In genomic region chr7:111024068-111024594, GRCm38 (mm10) we compare ENCODE assay signal across 10 mouse cellular contexts. TPM values are rescaled to one million over a fixed set of nuclear protein-coding genes. Genes with fewer than 3 reads are reported as not detected.
DNase-seq lines count a peak whose midpoint lies in the region; ATAC-seq and TF ChIP-seq lines count a peak whose summit lies in the region.
"Had no signal": no experiment of that assay in that cellular context is flagged by ENCODE, and none has a peak within 500 bp of the region (broad histone marks: within the 10 kb centered on the region; RNA-seq: fewer than 3 reads in every experiment).

No protein-coding gene starts in this region.

- no peak overlapping the region for H3K9ac ChIP-seq in hindbrain, postnatal 0 days (replicated peaks; ENCODE audit: low read length)
- no peak overlapping the region for H3K9ac ChIP-seq in liver, embryonic 16.5 days (ENCODE audit: low read depth, low read length)
- H3K9ac ChIP-seq in stomach, embryonic 15.5 days: no peak overlapping the region; the same call in 1 of the 2 replicates
- H3K9ac ChIP-seq: neural tube, embryonic 13.5 days had no signal

- DNase-seq in heart, adult 11 months: peak; percentile 91
- no peak for DNase-seq in heart, postnatal 14 days
- DNase-seq in brain, adult 2 months (ENCODE audit: low read depth, low spot score): peak; percentile 72
- DNase-seq in hindbrain, postnatal 0 days (ENCODE audit: low spot score): peak; percentile 19
- DNase-seq in ovary, postnatal 14 days (ENCODE audit: low spot score): no peak
- no peak for DNase-seq in spleen, postnatal 36 days (ENCODE audit: low spot score in 2 of 2)

- no peaks in the 10 kb centered on the region for H3K27me3 ChIP-seq in hindbrain, postnatal 0 days (ENCODE audit: insufficient read depth, low read length)
- no peaks in the 10 kb centered on the region for H3K27me3 ChIP-seq in liver, embryonic 16.5 days (ENCODE audit: control insufficient read depth, insufficient read depth, low read depth, low read length)
- no peaks in the 10 kb centered on the region for H3K27me3 ChIP-seq in stomach, embryonic 15.5 days (replicated peaks)
- H3K27me3 ChIP-seq: neural tube, embryonic 13.5 days; Patski had no signal

- 0 out of 2 replicates have a peak overlapping the region, but pooled peaks have one; percentile 12 for H3K27ac ChIP-seq in hindbrain, postnatal 0 days
- H3K27ac ChIP-seq in liver, embryonic 16.5 days (ENCODE audit: low read length): peak overlapping the region; percentile 55
- H3K27ac ChIP-seq in stomach, embryonic 15.5 days: peak overlapping the region; percentile 64
- H3K27ac ChIP-seq: neural tube, embryonic 13.5 days had no signal

- no peaks in the 10 kb centered on the region for H3K36me3 ChIP-seq in hindbrain, postnatal 0 days (ENCODE audit: insufficient read depth, low read length)
- H3K36me3 ChIP-seq in liver, embryonic 16.5 days (ENCODE audit: control insufficient read depth, insufficient read depth): no peaks in the 10 kb centered on the region
- no peaks in the 10 kb centered on the region for H3K36me3 ChIP-seq in stomach, embryonic 15.5 days
- H3K36me3 ChIP-seq: neural tube, embryonic 13.5 days had no signal

- 21% methylated on average over 8 of the region's 8 CpGs for WGBS in hindbrain, postnatal 0 days
- 33% methylated on average over 8 of the region's 8 CpGs for WGBS in liver, embryonic 16.5 days (ENCODE audit: insufficient replicate concordance)
- WGBS in stomach, embryonic 15.5 days: 30% methylated on average over 8 of the region's 8 CpGs

- no peak overlapping the region for H3K4me2 ChIP-seq in hindbrain, postnatal 0 days (ENCODE audit: low read depth, low read length)
- 0 out of 2 replicates have a peak overlapping the region, but pooled peaks have one; percentile 24 for H3K4me2 ChIP-seq in liver, embryonic 16.5 days (ENCODE audit: low read depth, low read length)
- H3K4me2 ChIP-seq in stomach, embryonic 15.5 days: peak overlapping the region; percentile 20; the same call in 1 of the 2 replicates
- H3K4me2 ChIP-seq: neural tube, embryonic 13.5 days had no signal

- H3K4me1 ChIP-seq in hindbrain, postnatal 0 days (ENCODE audit: insufficient read depth, low read length): no peaks in the 10 kb centered on the region
- H3K4me1 ChIP-seq in liver, embryonic 16.5 days (ENCODE audit: control insufficient read depth, low read depth, low read length): peaks cover 9% of the 10 kb centered on the region
- H3K4me1 ChIP-seq in stomach, embryonic 15.5 days: peaks cover 6% of the 10 kb centered on the region

- TF ChIP-seq CTCF in hindbrain, postnatal 0 days (IDR thresholded peaks at IDR 0.05; ENCODE audit: low read depth): no peak

- no peak for ATAC-seq in hindbrain, postnatal 0 days
- peak; percentile 53 for ATAC-seq in liver, embryonic 16.5 days (ENCODE audit: low read depth)
- ATAC-seq in stomach, embryonic 15.5 days (ENCODE audit: insufficient read depth, low FRiP score, low read depth): no peak
- ATAC-seq: Patski had no signal

- H3K9me3 ChIP-seq in hindbrain, postnatal 0 days (ENCODE audit: low read length): no peaks in the 10 kb centered on the region
- no peaks in the 10 kb centered on the region for H3K9me3 ChIP-seq in liver, embryonic 16.5 days (replicated peaks; ENCODE audit: control insufficient read depth, low read length)
- no peaks in the 10 kb centered on the region for H3K9me3 ChIP-seq in stomach, embryonic 15.5 days
- H3K9me3 ChIP-seq: neural tube, embryonic 13.5 days had no signal

- intact Hi-C loops in heart, postnatal 14 days (cut with DNase I): no loop called here

- H3K4me3 ChIP-seq in hindbrain, postnatal 0 days (ENCODE audit: low read length): no peak overlapping the region
- H3K4me3 ChIP-seq in liver, embryonic 16.5 days (ENCODE audit: low read depth, low read length): no peak overlapping the region
- H3K4me3 ChIP-seq in stomach, embryonic 15.5 days (replicated peaks): no peak overlapping the region
- H3K4me3 ChIP-seq: neural tube, embryonic 13.5 days had no signal

RNA-seq across cellular contexts. Expression of gene Ctr9, which starts 4.6 kb away (rescaled TPM):
- total RNA-seq in heart, postnatal 14 days (2021): 10 to 100 TPM; 21.8 to 25.2 TPM
- total RNA-seq in hindbrain, postnatal 0 days (2014; rRNA removed): 33.6 and 42.3 TPM in 2 replicates
- polyA plus RNA-seq in hindbrain, postnatal 0 days (2015; fragmentation: Nextera tagmentation; extraction: Ambion mirVana): 57.6 and 60.0 TPM in 2 replicates
- polyA plus RNA-seq in liver, embryonic 16.5 days (2015; fragmentation: Nextera tagmentation; extraction: Ambion mirVana): 22.9 and 24.7 TPM in 2 replicates
- polyA plus RNA-seq in stomach, embryonic 15.5 days (2015; fragmentation: Nextera tagmentation; extraction: Ambion mirVana): 58.9 and 62.2 TPM in 2 replicates

RNA-seq across cellular contexts. Expression of gene Mrvi1, which starts 41.9 kb away (rescaled TPM):
- total RNA-seq in heart, postnatal 14 days (2021): 10 to 100 TPM; 15.6 to 18.4 TPM
- total RNA-seq in hindbrain, postnatal 0 days (2014; rRNA removed): 1.8 and 3.3 TPM in 2 replicates
- polyA plus RNA-seq in hindbrain, postnatal 0 days (2015; fragmentation: Nextera tagmentation; extraction: Ambion mirVana): 0.78 and 0.95 TPM in 2 replicates
- polyA plus RNA-seq in liver, embryonic 16.5 days (2015; fragmentation: Nextera tagmentation; extraction: Ambion mirVana): 4.3 and 4.4 TPM in 2 replicates
- 18.0 and 19.3 TPM in 2 replicates for polyA plus RNA-seq in stomach, embryonic 15.5 days (2015; fragmentation: Nextera tagmentation; extraction: Ambion mirVana)

RNA-seq across cellular contexts. Expression of gene Eif4g2, which starts 58.7 kb away (rescaled TPM):
- total RNA-seq in heart, postnatal 14 days (2021): 1,000 to 10,000 TPM in 1 of 2 experiments, 100 to 1,000 TPM in 1; 934 to 1,085 TPM
- 322 and 354 TPM in 2 replicates for total RNA-seq in hindbrain, postnatal 0 days (2014; rRNA removed)
- polyA plus RNA-seq in hindbrain, postnatal 0 days (2015; fragmentation: Nextera tagmentation; extraction: Ambion mirVana): 706 and 761 TPM in 2 replicates
- polyA plus RNA-seq in liver, embryonic 16.5 days (2015; fragmentation: Nextera tagmentation; extraction: Ambion mirVana): 332 and 350 TPM in 2 replicates
- 608 and 684 TPM in 2 replicates for polyA plus RNA-seq in stomach, embryonic 15.5 days (2015; fragmentation: Nextera tagmentation; extraction: Ambion mirVana)

Comparison
In these comparisons a context has a peak if more than half of its experiments do, and no peak if none do; other contexts are left out.
1. DNase-seq: peak in heart, adult 11 months (single experiment), brain, adult 2 months (single experiment) and hindbrain, postnatal 0 days (single experiment); none in heart, postnatal 14 days (0 of 2), ovary, postnatal 14 days (single experiment) and spleen, postnatal 36 days (0 of 2).
2. H3K27ac ChIP-seq: peak in every context shown above with its lines; median percentile 64 in stomach, embryonic 15.5 days; 55 in liver, embryonic 16.5 days; 12 in hindbrain, postnatal 0 days.